Mouse (Mus musculus) frontal cortex, adult 2 months (tissue): ENCODE results near the gene Fgf18. TPM values are rescaled to one million over a fixed set of nuclear protein-coding genes. Genes with fewer than 3 reads are reported as not detected.
A peak's percentile ranks its signal among the peaks of the same experiment; 100 is the strongest.

Experiments used
- DNase-seq, 2 experiments: peaks; one replicate each; pipeline ENCODE4 v3.0.0; 2022; ENCODE audit warnings: low spot score in 1 of 2; ENCODE audit errors: extremely low spot score in 1 of 2
- polyA plus RNA-seq: library from polyadenylated mRNA; depleted of rRNA; stranded (reverse); fragments of >200 nt; gene quantifications from 2 replicates; pipeline ENCODE4 v1.2.3, GENCODE M21; 2012; rRNA removed

Gene Fgf18
- polyA plus RNA-seq = 0.82 and 0.94 TPM in 2 replicates

DNA sequence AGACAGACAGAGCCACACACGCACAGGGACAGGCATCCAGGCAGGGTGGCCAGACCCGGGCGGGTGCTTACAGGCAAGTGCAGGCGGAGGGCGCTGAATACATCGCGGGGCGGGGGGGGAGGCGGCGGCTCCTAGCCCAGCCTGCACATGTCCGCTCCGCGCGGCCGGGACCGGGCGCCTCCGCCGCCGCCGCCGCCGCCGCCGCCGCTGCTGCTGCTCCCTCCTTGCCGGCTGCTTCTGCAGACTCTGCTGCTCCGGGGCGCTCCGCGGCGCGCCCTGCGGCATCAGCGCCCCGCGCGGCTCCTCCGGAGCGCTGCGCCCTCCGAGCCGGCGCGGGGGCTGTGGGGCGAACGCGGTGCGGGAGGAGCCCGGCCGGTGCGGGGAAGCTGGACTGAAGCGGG, at the start of gene Fgf18:
Gene Fgf18, minus strand, starts transcription at position 230 of the 401 bp plus-strand sequence.
- DNase-seq = peak in 1 of 2 experiments; percentile 22

GRCm38 (mm10) chr11:33196447-33197132, 49.4 kb upstream of the Fgf18 start:
- no peak for DNase-seq

- no peak for DNase-seq
These were observed 48.6 kb upstream of the Fgf18 start for GRCm38 (mm10) chr11:33195531-33196446.

GRCm38 (mm10) chr11:33195061-33195460, 47.9 kb upstream of the Fgf18 start:
- DNase-seq = no peak

DNA sequence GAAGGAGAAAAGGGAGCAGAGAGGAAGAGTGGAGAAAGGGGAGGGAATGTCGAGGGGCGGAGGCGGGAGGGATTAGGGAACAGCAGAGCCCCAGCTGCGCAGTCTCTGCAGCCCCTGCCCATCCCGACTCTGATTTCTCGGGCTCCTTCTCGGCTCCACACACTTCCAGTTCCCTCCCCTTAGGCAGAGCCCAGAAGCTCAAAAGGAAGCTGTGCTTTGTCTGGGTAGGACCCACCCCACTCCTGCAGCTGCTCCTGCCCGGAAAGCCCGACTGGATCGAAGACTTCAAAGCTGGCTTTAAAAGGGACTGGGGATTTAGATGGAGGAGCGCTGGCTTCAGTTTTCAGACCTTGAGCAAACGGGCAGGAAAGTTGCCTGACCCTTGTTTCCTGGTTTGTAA, 46.5 kb upstream of the Fgf18 start:
- DNase-seq = no peak

- no peak for DNase-seq
These were observed 34.6 kb upstream of the Fgf18 start for GRCm38 (mm10) chr11:33181804-33182203.

DNA sequence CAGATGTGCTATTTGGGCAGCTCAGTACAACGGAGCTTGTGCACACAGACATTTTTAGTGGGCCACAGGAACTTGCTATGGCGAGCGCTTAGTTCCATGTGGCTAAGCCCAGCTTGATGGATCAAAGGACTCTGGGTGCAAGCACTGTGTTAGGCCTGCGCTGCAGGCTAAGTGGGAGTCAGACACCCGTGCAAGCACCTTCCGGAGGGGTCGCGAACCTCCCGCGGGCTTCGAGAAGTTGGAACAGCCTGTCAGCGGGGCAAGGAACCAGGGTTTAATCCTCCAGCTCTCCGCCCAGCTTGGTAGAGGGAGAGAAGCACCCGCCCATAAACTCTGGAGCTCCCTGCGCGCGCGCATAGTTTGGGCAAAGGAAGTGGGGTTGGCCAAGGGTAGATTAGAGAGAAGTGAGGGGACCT, 33.5 kb upstream of the Fgf18 start:
- no peak for DNase-seq

DNA sequence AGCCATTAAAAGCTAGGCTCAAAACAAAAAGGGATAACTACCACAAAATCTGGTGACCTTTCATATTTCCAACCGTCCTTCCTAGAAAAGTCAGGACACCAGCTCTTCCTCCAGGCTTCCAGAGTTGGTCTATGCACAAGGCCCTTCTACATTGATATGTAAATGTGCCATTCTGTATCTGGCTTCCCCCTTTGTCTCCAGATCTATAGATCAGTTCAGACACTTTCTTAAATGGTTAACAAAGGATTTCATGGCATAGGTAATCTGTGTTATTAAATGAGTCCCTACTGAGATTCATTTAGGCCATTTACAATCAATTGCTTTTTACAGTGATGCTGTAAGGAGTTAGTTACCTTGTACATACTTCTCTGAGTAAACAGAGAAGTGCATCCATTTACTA, 32.6 kb upstream of the Fgf18 start:
- no peak for DNase-seq

DNA sequence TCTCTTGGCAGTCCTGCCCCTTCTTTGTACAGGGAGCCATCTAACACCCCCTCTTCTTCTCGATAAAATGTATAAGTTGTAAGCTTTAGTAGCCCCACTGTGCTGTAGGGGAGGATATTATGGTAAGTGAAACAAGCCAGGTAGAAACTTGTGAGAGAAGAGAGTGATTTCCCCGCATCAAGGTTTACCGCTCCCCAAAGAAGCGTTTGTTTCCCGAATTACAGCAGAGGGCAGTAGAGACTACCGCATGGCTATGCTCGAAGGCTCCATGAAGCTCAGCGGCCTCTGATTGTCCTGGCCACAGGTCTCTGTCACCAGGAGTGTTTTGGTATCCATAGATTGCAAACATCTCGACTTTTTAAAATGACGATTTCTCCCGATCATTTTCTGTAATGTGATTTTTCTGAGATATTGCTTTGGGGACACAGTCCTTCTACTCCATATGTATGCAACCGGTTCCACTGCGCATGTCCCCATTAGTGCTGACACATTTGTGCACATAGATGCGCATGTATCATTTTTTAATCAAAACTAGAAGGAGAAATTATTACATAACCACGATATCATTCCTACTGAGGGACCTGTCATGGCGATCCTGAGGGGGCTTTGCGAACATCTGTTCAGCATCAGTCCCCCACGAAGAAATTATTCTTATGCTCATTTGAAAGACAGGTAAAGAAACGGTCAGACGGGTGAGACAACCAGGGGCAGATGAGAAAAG, 29.5 kb upstream of the Fgf18 start:
- DNase-seq = peak in 1 of 2 experiments; percentile 68

- DNase-seq = no peak
These were observed 28.6 kb upstream of the Fgf18 start for GRCm38 (mm10) chr11:33175768-33176167.

DNA sequence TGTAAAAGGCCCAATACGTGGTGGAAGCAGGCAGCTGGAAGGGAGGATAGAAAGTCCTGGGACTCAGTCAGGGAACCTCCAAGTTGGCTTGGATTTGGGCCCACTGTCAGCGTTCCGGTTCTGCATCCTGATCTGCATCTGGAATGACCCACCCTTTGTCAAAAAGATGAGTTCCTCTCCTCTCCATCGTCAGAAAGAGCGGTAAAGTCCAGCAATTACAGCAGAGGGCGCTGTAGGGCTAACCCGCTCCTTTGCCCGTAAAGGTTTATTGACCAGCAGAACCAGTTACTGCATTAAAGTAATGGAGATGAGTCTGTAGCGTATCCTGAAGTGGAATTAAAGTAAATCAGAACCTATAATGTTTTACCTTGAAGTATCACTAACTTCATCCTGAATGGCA, 23.3 kb upstream of the Fgf18 start:
- peak in 1 of 2 experiments; percentile 70 for DNase-seq

DNA sequence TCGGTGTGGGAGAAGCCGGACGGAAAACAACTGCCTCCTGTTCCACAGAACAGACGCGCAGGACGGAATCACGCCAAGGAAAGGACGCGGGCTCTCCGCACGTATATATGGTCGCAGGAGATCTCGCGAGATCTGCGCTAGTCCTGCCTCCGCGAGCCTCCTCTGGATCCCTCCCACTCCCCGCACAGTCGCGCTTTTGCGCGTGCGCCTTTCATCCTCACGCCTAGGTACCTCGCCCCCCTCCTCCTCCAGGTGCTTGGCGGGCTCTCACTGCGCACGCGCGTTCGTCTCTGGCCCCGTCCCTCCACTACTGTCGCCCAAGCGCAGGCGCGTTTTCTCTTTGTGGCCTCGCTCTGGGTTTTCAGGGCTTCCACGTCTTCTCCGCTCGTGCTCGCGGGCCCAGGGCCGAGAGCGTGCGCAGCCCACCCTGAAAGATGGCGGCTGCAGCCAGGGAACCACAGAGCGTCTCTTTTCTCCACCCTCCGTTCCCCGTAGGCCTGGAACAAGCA, 15.9 kb upstream of the Fgf18 start, which contains the start of gene Npm1:
Gene Npm1, minus strand, starts transcription at position 209 of the 509 bp plus-strand sequence.
- DNase-seq = peak; percentile 98 to 100

DNA sequence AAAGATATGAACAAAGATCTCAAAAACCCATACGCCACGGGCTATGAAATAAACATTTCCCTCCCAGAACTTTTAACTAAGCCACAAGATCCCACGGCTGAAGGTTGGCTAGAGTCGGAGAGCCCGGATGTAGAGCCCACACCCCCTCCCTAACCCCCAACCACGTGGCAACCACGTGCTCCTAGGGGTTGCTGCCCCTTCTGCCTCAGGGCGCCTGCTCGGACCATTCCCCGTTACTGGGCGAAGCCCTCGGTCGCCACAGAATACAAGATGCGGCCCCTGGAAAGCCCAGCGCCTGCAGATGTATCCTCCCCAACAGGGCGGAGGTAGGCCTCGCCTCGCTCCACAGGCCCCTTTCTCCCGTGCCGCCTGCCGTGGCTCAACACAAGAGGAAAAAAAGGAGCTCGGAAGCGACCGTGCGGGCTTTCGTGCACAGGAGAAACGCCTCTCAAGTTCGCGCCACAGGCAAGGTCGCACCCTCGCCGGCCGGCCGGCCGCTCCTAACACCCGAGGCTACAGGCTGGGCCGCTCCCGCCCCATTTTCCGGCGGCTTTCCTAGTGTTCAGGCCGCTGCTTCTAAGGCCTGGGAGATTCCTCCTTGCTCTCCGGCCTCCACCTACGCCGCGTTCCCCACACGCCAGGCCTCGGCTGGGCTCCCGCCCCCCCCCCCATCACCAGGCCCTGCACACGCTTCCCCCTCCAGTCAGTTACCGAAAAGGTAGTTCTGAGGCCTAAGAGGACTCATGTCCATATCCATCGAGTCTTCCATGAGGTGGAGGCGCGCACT, 15.2 kb upstream of the Fgf18 start:
- peak in 1 of 2 experiments; percentile 54 for DNase-seq

DNA sequence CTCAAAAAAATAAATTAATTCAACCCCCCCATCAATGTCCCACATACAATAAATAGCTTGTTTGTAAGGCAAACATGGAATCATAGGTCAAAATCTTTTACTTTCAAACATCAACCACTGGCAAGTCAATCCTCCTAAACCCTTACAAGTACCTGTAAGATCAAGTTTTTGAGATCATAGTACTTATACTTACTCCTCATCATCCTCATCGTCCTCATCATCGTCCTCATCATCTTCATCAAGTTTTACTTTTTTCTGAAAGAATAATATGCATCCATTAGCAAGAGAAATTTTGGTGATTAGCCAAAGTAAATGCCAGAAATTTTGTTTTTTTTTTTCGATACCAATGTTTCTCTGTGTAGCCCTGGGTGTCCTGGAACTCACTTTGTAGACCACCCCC, 12.5 kb upstream of the Fgf18 start:
- no peak for DNase-seq

GRCm38 (mm10) chr11:33157453-33158196, 10.4 kb upstream of the Fgf18 start:
- DNase-seq = no peak

DNA sequence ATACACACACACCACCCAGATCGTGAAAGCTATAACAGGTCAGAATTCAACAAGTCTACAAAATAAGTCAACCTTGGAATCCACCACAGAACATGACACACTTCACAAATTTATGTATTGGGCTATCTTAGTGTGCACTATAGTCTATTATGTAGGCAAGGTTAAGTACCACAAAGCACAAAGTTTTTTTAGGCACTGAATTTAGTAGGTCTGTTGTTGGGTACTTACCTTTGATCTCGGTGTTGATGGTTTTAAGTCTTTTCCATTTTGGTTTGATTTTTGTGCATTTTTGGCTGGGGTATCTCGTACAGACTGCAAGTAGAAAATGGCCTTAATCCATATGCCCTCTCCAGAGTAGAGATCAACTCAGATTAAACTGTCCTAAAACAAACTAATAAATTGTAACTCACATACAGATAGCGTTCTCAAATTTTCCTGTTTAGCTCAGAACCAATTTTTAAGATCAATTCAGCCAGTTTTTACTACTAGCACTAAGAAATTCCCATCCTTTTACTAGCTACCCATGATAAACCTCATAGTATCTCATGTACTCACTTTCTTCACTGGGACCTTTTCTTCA, 9.3 kb upstream of the Fgf18 start:
- no peak for DNase-seq

DNA sequence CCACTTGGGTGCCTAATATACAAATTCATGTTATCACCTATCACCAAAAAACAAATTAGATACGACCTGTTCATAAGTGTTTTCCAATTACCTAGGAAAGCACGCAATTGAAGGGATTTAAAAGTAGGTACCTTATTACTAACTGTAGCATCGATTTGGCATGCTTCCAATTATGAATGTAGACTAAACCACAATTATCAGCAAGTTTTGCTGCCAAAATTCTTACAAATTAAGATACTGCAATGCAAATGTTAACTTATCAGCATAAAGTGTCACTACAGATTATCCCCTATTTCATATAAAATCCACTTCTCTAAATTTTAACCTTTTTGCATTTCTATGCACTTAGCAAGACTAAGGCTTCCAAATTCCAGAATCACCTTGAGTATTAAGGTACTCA, 7.3 kb upstream of the Fgf18 start:
- no peak for DNase-seq

- no peak for DNase-seq
These were observed 5.8 kb upstream of the Fgf18 start for GRCm38 (mm10) chr11:33152997-33153396.

DNA sequence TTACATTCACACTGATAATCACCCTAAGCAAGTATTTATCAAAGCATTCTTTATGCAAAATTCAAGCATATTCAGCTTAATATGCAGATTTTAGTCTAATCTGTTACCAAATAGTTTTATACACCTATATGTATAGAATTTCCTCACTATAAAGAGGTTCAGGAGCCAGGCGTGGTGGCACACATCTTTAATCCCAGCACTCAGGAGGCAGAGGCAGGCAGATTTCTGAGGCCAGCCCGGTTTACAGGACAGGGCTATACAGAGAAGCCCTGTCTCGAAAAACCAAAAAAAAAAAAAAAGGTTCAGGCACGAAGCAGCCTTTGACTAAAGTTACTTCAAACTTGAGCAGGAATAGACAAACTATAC, 4.6 kb upstream of the Fgf18 start:
- no peak for DNase-seq
